Mouse (Mus musculus) ES-E14 (cell line): ENCODE measurements at regions not wholly inside any gene's neighbourhood (a gene's known extent, or its start where the extent isn't known, plus 50 kb on each side); places are given as distances from the start of the nearest gene placed in this dataset.

Experiments
- DNase-seq: peaks from one replicate; pipeline ENCODE4 v3.0.0-alpha.2; 2013; ENCODE audit warnings: low read depth, low spot score
- H3K27ac ChIP-seq: 2 replicates; pipeline ENCODE4 v1.5.1; 2012; ENCODE audit warnings: low read depth, mild to moderate bottlenecking, low read length, moderate library complexity, mixed read lengths; ENCODE audit not compliant: poor library complexity, insufficient read depth, severe bottlenecking
- H3K36me3 ChIP-seq: 2 replicates; pipeline ENCODE4 v1.6.1; 2012; ENCODE audit warnings: mild to moderate bottlenecking, low read length, moderate library complexity, mixed read lengths; ENCODE audit not compliant: control insufficient read depth, poor library complexity, insufficient read depth, severe bottlenecking
- H3K4me1 ChIP-seq, 2 experiments: fragments of 150-350 bp in 1 of 2; sonication (generic) in 1 of 2; 2 replicates each; pipeline ENCODE4 v1.6.1; 2012; ENCODE audit warnings: low read length in 2 of 2, mild to moderate bottlenecking in 1 of 2, mixed read lengths in 1 of 2; ENCODE audit not compliant: control insufficient read depth in 2 of 2, insufficient read depth in 2 of 2, poor library complexity in 1 of 2
- H3K4me3 ChIP-seq, 2 experiments: fragments of 150-350 bp in 1 of 2; sonication (generic) in 1 of 2; 2 replicates each; pipeline ENCODE4 v1.5.1; 2012; ENCODE audit warnings: low read length in 2 of 2, low read depth in 1 of 2, mild to moderate bottlenecking in 1 of 2, mixed read lengths in 1 of 2; ENCODE audit not compliant: insufficient read depth in 1 of 2, poor library complexity in 1 of 2, severe bottlenecking in 1 of 2
- H3K9ac ChIP-seq: 2 replicates; pipeline ENCODE4 v1.6.1; 2012; ENCODE audit warnings: low read depth, mild to moderate bottlenecking, low read length, mixed read lengths; ENCODE audit not compliant: poor library complexity, insufficient read depth, severe bottlenecking
- H3K9me3 ChIP-seq: fragments of 150-350 bp; sonication (generic); 2 replicates; pipeline ENCODE4 v1.6.1; 2012; ENCODE audit warnings: low read depth, mild to moderate bottlenecking, low read length; ENCODE audit not compliant: control insufficient read depth, insufficient read depth
- CHD2 ChIP-seq: IDR thresholded peaks from 2 replicates; pipeline ENCODE4 v1.6.1; 2014; ENCODE audit warnings: mild to moderate bottlenecking, low read depth, low read length, inconsistent platforms
- HCFC1 ChIP-seq: IDR thresholded peaks from 2 replicates; pipeline ENCODE4 v1.6.1; 2012; ENCODE audit warnings: low read length, inconsistent platforms, borderline replicate concordance; ENCODE audit not compliant: insufficient read depth
- MAFK ChIP-seq: IDR thresholded peaks from 2 replicates; pipeline ENCODE4 v1.6.1; 2014; ENCODE audit warnings: mild to moderate bottlenecking, low read depth, low read length, inconsistent platforms; ENCODE audit not compliant: insufficient read depth
- ZC3H11A ChIP-seq: IDR thresholded peaks from 2 replicates; pipeline ENCODE4 v1.6.1; 2012; ENCODE audit warnings: low read depth, mild to moderate bottlenecking, inconsistent platforms, low read length, borderline replicate concordance
- ZNF384 ChIP-seq: IDR thresholded peaks from 2 replicates; pipeline ENCODE4 v1.6.1; 2012; ENCODE audit warnings: low read depth, low read length, inconsistent platforms
- in situ Hi-C, 2 experiments: fragments of 600-800 bp; cut with MboI; formaldehyde crosslinking; loops; one replicate each; pipeline ENCODE4 v1.15.1; 2025; ENCODE audit warnings: low sequenced_read_pairs in 2 of 2, inconsistent platforms in 1 of 2; ENCODE audit not compliant: unreplicated experiment in 2 of 2

DNA sequence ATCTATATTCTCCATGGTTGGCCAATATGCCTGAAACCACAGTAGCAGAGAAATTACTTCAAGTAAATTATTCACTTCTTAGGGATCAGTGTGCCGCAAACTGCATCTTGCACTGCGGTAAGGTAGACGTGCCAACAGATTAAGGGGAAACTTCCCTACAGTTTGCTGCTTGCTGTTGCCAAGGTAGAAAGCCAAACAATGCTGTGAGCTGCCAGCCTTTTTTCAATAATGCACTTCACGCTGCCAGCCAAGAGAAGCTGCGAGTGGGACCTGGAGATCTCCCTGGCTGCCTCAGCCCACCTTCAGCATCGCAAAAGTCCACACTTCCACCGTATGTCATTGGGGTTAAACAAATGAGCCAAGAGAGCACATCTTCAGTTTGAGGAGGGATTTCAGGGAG, 157.6 kb upstream of the Gcfc2 start:
- TF ChIP-seq CHD2 (no peak), ZC3H11A (no peak), MAFK (no peak), ZNF384 (no peak), HCFC1 (no peak)
- DNase-seq, result no peak
- Histone ChIP-seq H3K4me3 (no peak overlapping the region), H3K9ac (no peak overlapping the region), H3K4me1 (no peaks in the 10 kb centered on the region), H3K9me3 (no peaks in the 10 kb centered on the region), H3K36me3 (no peaks in the 10 kb centered on the region), H3K27ac (no peak overlapping the region)
- in situ Hi-C loops, result loop anchor here in 1 of 2 experiments (25.0 kb wide), 1 partner anchor 679 kb away; no protein-coding TSS in a partner anchor

DNA sequence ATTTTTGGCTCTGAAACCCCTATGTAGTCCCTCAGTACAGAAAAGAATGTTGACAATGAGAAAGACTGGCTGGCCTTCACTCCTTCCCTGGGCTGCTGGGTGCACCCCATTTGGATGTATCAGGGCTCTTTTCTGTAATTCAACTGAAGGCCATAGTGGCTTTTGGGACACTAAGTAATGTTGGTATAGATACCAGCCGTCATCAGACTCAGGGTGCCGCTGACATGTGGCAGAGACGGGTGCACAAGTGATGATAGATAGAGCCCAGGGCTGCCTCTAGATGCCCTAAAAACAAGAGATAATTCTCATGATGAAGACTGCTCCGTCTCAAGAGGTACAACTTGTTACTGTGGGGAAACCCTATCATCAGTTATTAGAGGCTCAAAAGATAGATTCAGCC, 156.7 kb upstream of the Gcfc2 start:
- TF ChIP-seq HCFC1, result no peak
- no peak for TF ChIP-seq ZC3H11A
- no peak for TF ChIP-seq MAFK
- TF ChIP-seq CHD2, result no peak
- Histone ChIP-seq H3K4me3 (no peak overlapping the region), H3K4me1 (no peaks in the 10 kb centered on the region), H3K9me3 (no peaks in the 10 kb centered on the region), H3K36me3 (no peaks in the 10 kb centered on the region), H3K27ac (no peak overlapping the region), H3K9ac (no peak overlapping the region)
- in situ Hi-C loops, result loop anchor here in 1 of 2 experiments (25.0 kb wide), 1 partner anchor 679 kb away; no protein-coding TSS in a partner anchor
- DNase-seq, result no peak

DNA sequence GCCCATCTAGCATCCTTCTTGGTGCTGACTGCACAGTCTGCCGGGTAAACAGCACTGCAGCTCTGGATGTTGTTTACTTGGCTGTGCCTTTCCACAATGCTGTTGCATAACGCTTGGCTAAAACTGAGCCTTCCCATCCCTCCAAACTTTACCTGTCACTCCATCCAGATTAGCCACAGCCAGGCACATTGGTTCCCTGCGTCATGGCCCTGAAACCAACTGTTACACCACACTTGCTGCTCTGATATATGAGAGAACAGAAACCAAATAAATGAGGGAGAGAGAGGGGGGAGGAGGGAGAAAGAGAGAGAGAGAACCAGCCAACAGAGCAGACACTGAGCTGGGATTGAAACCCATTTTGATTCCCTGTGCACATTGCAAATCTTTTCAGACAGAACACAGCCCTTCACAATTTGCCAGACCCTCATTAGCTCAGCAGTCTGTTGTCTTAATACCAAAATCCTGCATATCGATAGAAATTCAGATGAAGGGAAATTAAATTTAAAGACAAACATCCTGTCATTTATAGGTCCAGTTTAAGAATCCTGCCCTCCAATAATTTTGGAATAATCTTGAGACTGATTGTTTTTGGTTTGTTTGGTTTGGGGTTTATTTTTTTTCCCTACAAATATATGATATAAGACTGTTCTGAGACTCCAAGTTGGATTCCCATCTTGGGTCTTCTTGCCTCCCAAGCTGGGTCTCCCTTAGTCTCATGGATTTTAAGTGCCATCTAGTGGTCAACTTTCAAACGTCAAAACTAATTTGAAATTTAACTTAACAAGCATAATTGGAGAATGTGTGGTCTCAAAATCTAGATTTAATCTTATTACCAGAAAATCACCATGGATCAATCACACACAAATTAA, 154.6 kb upstream of the Gcfc2 start:
- in situ Hi-C loops, result loop anchor here in 1 of 2 experiments (25.0 kb wide), 1 partner anchor 682 kb away; no protein-coding TSS in a partner anchor
- Histone ChIP-seq H3K9ac (no peak overlapping the region), H3K4me3 (no peak overlapping the region), H3K9me3 (no peaks in the 10 kb centered on the region), H3K27ac (no peak overlapping the region), H3K4me1 (no peaks in the 10 kb centered on the region), H3K36me3 (no peaks in the 10 kb centered on the region)
- peak; percentile 8 for DNase-seq
- TF ChIP-seq CHD2 (no peak), ZNF384 (no peak), ZC3H11A (0 out of 2 replicates have a peak, but pooled peaks have one; percentile 47), MAFK (no peak)

DNA sequence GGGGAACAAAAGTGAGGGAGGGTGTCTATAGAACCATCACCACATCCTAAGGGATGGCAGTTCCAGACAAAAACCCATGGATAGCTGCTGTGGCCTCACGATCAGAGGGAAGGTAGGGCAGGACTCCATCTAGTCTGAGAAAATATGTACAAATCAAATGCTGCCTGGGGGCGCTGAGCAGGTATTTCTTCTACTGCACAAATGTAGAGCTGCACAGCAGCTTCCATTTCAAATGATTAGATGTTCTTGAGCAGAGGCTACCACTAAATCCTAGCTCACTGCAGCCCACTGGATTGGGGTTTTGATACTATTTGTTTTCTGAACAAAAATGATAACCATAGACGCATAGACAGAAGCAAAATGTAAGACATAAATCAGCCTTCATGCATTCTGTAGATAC, 153.2 kb upstream of the Gcfc2 start:
- H3K9me3 ChIP-seq, result no peaks in the 10 kb centered on the region

More for the DNA sequence above, 153.2 kb upstream of the Gcfc2 start:
- Histone ChIP-seq H3K4me3 (no peak overlapping the region), H3K4me1 (no peaks in the 10 kb centered on the region), H3K27ac (no peak overlapping the region), H3K36me3 (no peaks in the 10 kb centered on the region), H3K9ac (no peak overlapping the region)
- in situ Hi-C loops, result loop anchor here in 1 of 2 experiments (25.0 kb wide), 1 partner anchor 683 kb away; no protein-coding TSS in a partner anchor
- DNase-seq, result no peak
- TF ChIP-seq ZNF384 (no peak), MAFK (no peak), ZC3H11A (no peak), CHD2 (no peak), HCFC1 (no peak)
